In the genomic region with DNA sequence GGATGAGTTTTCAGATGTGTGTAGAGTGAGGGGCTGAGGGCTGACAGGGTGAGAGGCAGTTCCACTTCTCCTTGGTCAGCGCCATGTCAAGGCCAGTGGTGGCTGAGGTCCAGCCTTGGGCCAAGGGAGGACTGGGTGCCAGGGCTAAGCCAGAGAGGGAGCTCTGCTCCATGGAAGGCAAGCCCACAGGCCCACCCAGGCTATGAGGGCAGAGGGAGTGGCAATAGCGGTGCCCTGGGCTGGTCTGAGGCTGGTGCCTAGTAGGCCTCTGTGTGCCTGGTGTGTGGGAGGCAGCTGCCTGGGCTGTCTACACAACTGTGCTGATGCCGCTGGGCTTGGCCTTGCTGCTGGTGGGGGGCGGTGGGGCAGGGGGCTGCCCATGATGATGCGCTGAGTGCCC, we compare ENCODE assay signal across 17 mouse cellular contexts. TPM values are rescaled to one million over a fixed set of nuclear protein-coding genes. Genes with fewer than 3 reads are reported as not detected.
DNase-seq lines count a peak whose midpoint lies in the region; ATAC-seq and TF ChIP-seq lines count a peak whose summit lies in the region.
"Had no signal": no experiment of that assay in that cellular context is flagged by ENCODE, and none has a peak within 500 bp of the region (broad histone marks: within the 10 kb centered on the region; RNA-seq: fewer than 3 reads in every experiment).

No protein-coding gene starts in this region.

- H3K27me3 ChIP-seq in forebrain, embryonic 13.5 days = no peaks in the 10 kb centered on the region
- H3K27me3 ChIP-seq in forebrain, embryonic 10.5 days (ENCODE audit: poor library complexity, severe bottlenecking) = no peaks in the 10 kb centered on the region
- H3K27me3 ChIP-seq in lung, embryonic 14.5 days (ENCODE audit: insufficient read depth, low read length) = no peaks in the 10 kb centered on the region
- H3K27me3 ChIP-seq in E14TG2a.4 (ENCODE audit: insufficient read depth, low read length) = 0 out of 2 replicates have a peak, but pooled peaks cover 3% of the 10 kb centered on the region
- no peaks in the 10 kb centered on the region for H3K27me3 ChIP-seq in hindbrain, embryonic 14.5 days (ENCODE audit: control insufficient read depth, insufficient read depth, low read length)
- H3K27me3 ChIP-seq: limb, embryonic 12.5 days had no signal

- H3K27ac ChIP-seq in forebrain, embryonic 13.5 days = no peak overlapping the region
- no peak overlapping the region for H3K27ac ChIP-seq in forebrain, embryonic 10.5 days
- 0 out of 2 replicates have a peak overlapping the region, but pooled peaks have one; percentile 3 for H3K27ac ChIP-seq in lung, embryonic 14.5 days (ENCODE audit: low read depth)
- H3K27ac ChIP-seq in hindbrain, embryonic 14.5 days = no peak overlapping the region
- H3K27ac ChIP-seq: limb, embryonic 12.5 days had no signal

- no peak for DNase-seq in forebrain, embryonic 10.5 days (ENCODE audit: extremely low spot score, low spot score)
- no peak for DNase-seq in lung, embryonic 14.5 days
- DNase-seq in lung, postnatal 14 days = no peak
- no peak for DNase-seq in hindbrain, embryonic 14.5 days (ENCODE audit: low spot score)
- no peak for DNase-seq in kidney, postnatal 10 days
- DNase-seq in cerebellum, postnatal 4 days (ENCODE audit: low spot score in 2 of 2) = no peak
- DNase-seq: B cell, adult 2 months; cerebellum, adult 18-20 months; gastrocnemius, postnatal 36 days; heart, postnatal 10 days; kidney, adult 18-20 months; kidney, postnatal 4 days had no signal

- no peak overlapping the region for H3K4me3 ChIP-seq in forebrain, embryonic 13.5 days
- H3K4me3 ChIP-seq in forebrain, embryonic 10.5 days = no peak overlapping the region
- H3K4me3 ChIP-seq in lung, embryonic 14.5 days (ENCODE audit: low read depth, low read length) = no peak overlapping the region
- peak overlapping the region; percentile 57 for H3K4me3 ChIP-seq in E14TG2a.4 (replicated peaks; ENCODE audit: low read length)
- no peak overlapping the region for H3K4me3 ChIP-seq in hindbrain, embryonic 14.5 days (replicated peaks; ENCODE audit: low read length)
- H3K4me3 ChIP-seq: limb, embryonic 12.5 days; myocyte had no signal

- peak; percentile 41; the same call in 1 of the 2 replicates for ATAC-seq in forebrain, embryonic 13.5 days
- no peak for ATAC-seq in lung, embryonic 14.5 days (ENCODE audit: insufficient read depth)
- ATAC-seq in hindbrain, embryonic 14.5 days (ENCODE audit: low FRiP score) = peak; percentile 31; the same call in 1 of the 2 replicates

- H3K4me1 ChIP-seq in forebrain, embryonic 13.5 days = peaks cover 5% of the 10 kb centered on the region; the same call in 1 of the 2 replicates
- H3K4me1 ChIP-seq in forebrain, embryonic 10.5 days = 0 out of 2 replicates have a peak, but pooled peaks cover 2% of the 10 kb centered on the region
- H3K4me1 ChIP-seq in lung, embryonic 14.5 days (ENCODE audit: insufficient read depth) = peaks cover 11% of the 10 kb centered on the region; the same call in 1 of the 2 replicates
- H3K4me1 ChIP-seq in E14TG2a.4 (replicated peaks; ENCODE audit: low read depth, low read length) = peaks cover 34% of the 10 kb centered on the region
- H3K4me1 ChIP-seq in hindbrain, embryonic 14.5 days (replicated peaks; ENCODE audit: control insufficient read depth, insufficient read depth, low read length) = 0 out of 2 replicates have a peak, but pooled peaks cover 3% of the 10 kb centered on the region
- H3K4me1 ChIP-seq: limb, embryonic 12.5 days had no signal

- no peak overlapping the region for H3K9ac ChIP-seq in forebrain, embryonic 13.5 days
- no peak overlapping the region for H3K9ac ChIP-seq in lung, embryonic 14.5 days
- no peak overlapping the region for H3K9ac ChIP-seq in hindbrain, embryonic 14.5 days
- H3K9ac ChIP-seq: limb, embryonic 12.5 days had no signal

- H3K9me3 ChIP-seq in forebrain, embryonic 13.5 days (replicated peaks) = no peaks in the 10 kb centered on the region
- H3K9me3 ChIP-seq in forebrain, embryonic 10.5 days = no peaks in the 10 kb centered on the region
- no peaks in the 10 kb centered on the region for H3K9me3 ChIP-seq in lung, embryonic 14.5 days (ENCODE audit: low read depth, low read length)
- H3K9me3 ChIP-seq in E14TG2a.4 (ENCODE audit: low read length) = no peaks in the 10 kb centered on the region
- H3K9me3 ChIP-seq in hindbrain, embryonic 14.5 days (ENCODE audit: control insufficient read depth, low read length) = no peaks in the 10 kb centered on the region
- H3K9me3 ChIP-seq: G1E; limb, embryonic 12.5 days had no signal

- H3K4me2 ChIP-seq in forebrain, embryonic 13.5 days = no peak overlapping the region
- H3K4me2 ChIP-seq in lung, embryonic 14.5 days = no peak overlapping the region
- no peak overlapping the region for H3K4me2 ChIP-seq in hindbrain, embryonic 14.5 days (replicated peaks)
- H3K4me2 ChIP-seq: limb, embryonic 12.5 days had no signal

- WGBS in forebrain, embryonic 13.5 days = 97% methylated on average over 5 of the region's 5 CpGs
- WGBS in forebrain, embryonic 10.5 days = 94% methylated on average over 5 of the region's 5 CpGs
- WGBS in lung, embryonic 14.5 days = 91% methylated on average over 5 of the region's 5 CpGs
- WGBS in hindbrain, embryonic 14.5 days = 95% methylated on average over 5 of the region's 5 CpGs

- peaks cover 65% of the 10 kb centered on the region for H3K36me3 ChIP-seq in forebrain, embryonic 13.5 days (ENCODE audit: poor library complexity, severe bottlenecking)
- H3K36me3 ChIP-seq in forebrain, embryonic 10.5 days (replicated peaks) = peaks cover 65% of the 10 kb centered on the region
- peaks cover 50% of the 10 kb centered on the region for H3K36me3 ChIP-seq in lung, embryonic 14.5 days (ENCODE audit: insufficient read depth)
- peaks cover 24% of the 10 kb centered on the region for H3K36me3 ChIP-seq in E14TG2a.4 (ENCODE audit: insufficient read depth, low read length)
- H3K36me3 ChIP-seq in hindbrain, embryonic 14.5 days (replicated peaks; ENCODE audit: control insufficient read depth, insufficient read depth) = peaks cover 59% of the 10 kb centered on the region

- TF ChIP-seq CTCF in lung, embryonic 14.5 days (IDR thresholded peaks at IDR 0.05; ENCODE audit: low read depth) = no peak
- TF ChIP-seq CTCF in E14TG2a.4 (conservative IDR thresholded peaks at IDR 0.05; ENCODE audit: low read length) = no peak

RNA-seq across cellular contexts. Expression of gene Slc41a3, which starts 57.6 kb away (rescaled TPM):
- 1.7 and 1.9 TPM in 2 replicates for polyA plus RNA-seq in forebrain, embryonic 13.5 days (2015; fragmentation: Nextera tagmentation; extraction: Ambion mirVana)
- polyA plus RNA-seq in forebrain, embryonic 10.5 days (2016; fragmentation: Nextera tagmentation; extraction: Ambion mirVana) = 1.4 and 2.3 TPM in 2 replicates
- 4.7 and 5.4 TPM in 2 replicates for polyA plus RNA-seq in lung, embryonic 14.5 days (2014; fragmentation: Nextera tagmentation; extraction: Ambion mirVana)
- polyA plus RNA-seq in hindbrain, embryonic 14.5 days (2014; fragmentation: Nextera tagmentation; extraction: Ambion mirVana) = 6.9 and 7.8 TPM in 2 replicates
